Mouse (Mus musculus): Measurements from ENCODE around the gene Zfp277.

Gene Zfp277

GRCm38 (mm10) chr12:40378621-40379537 lies 66.8 kb downstream of the Zfp277 start:
- in situ Hi-C loops (cut with MboI) = no loop called here

GRCm38 (mm10) chr12:40351879-40352278 lies 93.8 kb downstream of the Zfp277 start:
- in situ Hi-C loops (cut with MboI) = no loop called here

GRCm38 (mm10) chr12:40348251-40348650 lies 97.5 kb downstream of the Zfp277 start:
- in situ Hi-C loops (cut with MboI) = no loop called here

- in situ Hi-C loops (cut with MboI) = no loop called here
Measured at GRCm38 (mm10) chr12:40347060-40347698, 98.5 kb downstream of the Zfp277 start.

- in situ Hi-C loops (cut with MboI) = no loop called here
Measured at GRCm38 (mm10) chr12:40341443-40341842, 104.3 kb downstream of the Zfp277 start.

- in situ Hi-C loops (cut with MboI) = no loop called here
Measured at GRCm38 (mm10) chr12:40335303-40335702, 110.4 kb downstream of the Zfp277 start.

- in situ Hi-C loops (cut with MboI) = no loop called here
Measured at GRCm38 (mm10) chr12:40331467-40331866, 114.2 kb downstream of the Zfp277 start.

GRCm38 (mm10) chr12:40327012-40327660 lies 118.6 kb downstream of the Zfp277 start:
- in situ Hi-C loops (cut with MboI) = no loop called here

GRCm38 (mm10) chr12:40325582-40325981 lies 120.1 kb downstream of the Zfp277 start:
- in situ Hi-C loops (cut with MboI) = no loop called here

GRCm38 (mm10) chr12:40324819-40325218 lies 120.9 kb downstream of the Zfp277 start:
- in situ Hi-C loops (cut with MboI) = no loop called here

- in situ Hi-C loops (cut with MboI) = no loop called here
Measured at GRCm38 (mm10) chr12:40315146-40315545, 130.6 kb downstream of the Zfp277 start.

GRCm38 (mm10) chr12:40303960-40304359 lies 141.7 kb downstream of the Zfp277 start:
- in situ Hi-C loops (cut with MboI) = no loop called here

- in situ Hi-C loops (cut with MboI) = no loop called here
Measured at GRCm38 (mm10) chr12:40298636-40299035, 147.1 kb downstream of the Zfp277 start.

GRCm38 (mm10) chr12:40286539-40286938 lies 159.2 kb downstream of the Zfp277 start:
- in situ Hi-C loops (cut with MboI) = no loop called here

- in situ Hi-C loops (cut with MboI) = no loop called here
Measured at GRCm38 (mm10) chr12:40280596-40281325, 164.9 kb downstream of the Zfp277 start.

- in situ Hi-C loops (cut with MboI) = no loop called here
Measured at GRCm38 (mm10) chr12:40277581-40277980, 168.1 kb downstream of the Zfp277 start.

- in situ Hi-C loops (cut with MboI) = loop anchor here (25.0 kb wide), 2 partner anchors 412 to 562 kb away; no protein-coding TSS in a partner anchor
Measured at GRCm38 (mm10) chr12:40274931-40275330, 170.8 kb downstream of the Zfp277 start.

- in situ Hi-C loops (cut with MboI) = loop anchor here (25.0 kb wide), 2 partner anchors 414 to 564 kb away; no protein-coding TSS in a partner anchor
Measured at GRCm38 (mm10) chr12:40273339-40273738, 172.4 kb downstream of the Zfp277 start.

- in situ Hi-C loops (cut with MboI) = loop anchor here (25.0 kb wide), 2 partner anchors 415 to 565 kb away; no protein-coding TSS in a partner anchor
Measured at GRCm38 (mm10) chr12:40272710-40273109, 173.0 kb downstream of the Zfp277 start.

GRCm38 (mm10) chr12:40268313-40268712 lies 177.4 kb downstream of the Zfp277 start:
- in situ Hi-C loops (cut with MboI) = loop anchor here (25.0 kb wide), 2 partner anchors 419 to 569 kb away; no protein-coding TSS in a partner anchor

All from mature B cell (primary cell).